Mouse (Mus musculus) cortical plate, adult 2 months (tissue): Measurements from ENCODE around the gene Fam78a.

Experiments
- CTCF ChIP-seq: fragments of 200-500 bp; IDR thresholded peaks from 2 replicates; pipeline ENCODE4 v1.5.1; 2011; ENCODE audit warnings: mild to moderate bottlenecking, control low read depth, low read length; ENCODE audit not compliant: insufficient read depth; ENCODE audit errors: extremely low read depth
- POLR2A ChIP-seq: fragments of 200-500 bp; IDR thresholded peaks from 2 replicates; pipeline ENCODE4 v1.6.1; 2011; ENCODE audit warnings: mild to moderate bottlenecking, low read length, control low read depth; ENCODE audit not compliant: insufficient read depth; ENCODE audit errors: extremely low read depth

DNA sequence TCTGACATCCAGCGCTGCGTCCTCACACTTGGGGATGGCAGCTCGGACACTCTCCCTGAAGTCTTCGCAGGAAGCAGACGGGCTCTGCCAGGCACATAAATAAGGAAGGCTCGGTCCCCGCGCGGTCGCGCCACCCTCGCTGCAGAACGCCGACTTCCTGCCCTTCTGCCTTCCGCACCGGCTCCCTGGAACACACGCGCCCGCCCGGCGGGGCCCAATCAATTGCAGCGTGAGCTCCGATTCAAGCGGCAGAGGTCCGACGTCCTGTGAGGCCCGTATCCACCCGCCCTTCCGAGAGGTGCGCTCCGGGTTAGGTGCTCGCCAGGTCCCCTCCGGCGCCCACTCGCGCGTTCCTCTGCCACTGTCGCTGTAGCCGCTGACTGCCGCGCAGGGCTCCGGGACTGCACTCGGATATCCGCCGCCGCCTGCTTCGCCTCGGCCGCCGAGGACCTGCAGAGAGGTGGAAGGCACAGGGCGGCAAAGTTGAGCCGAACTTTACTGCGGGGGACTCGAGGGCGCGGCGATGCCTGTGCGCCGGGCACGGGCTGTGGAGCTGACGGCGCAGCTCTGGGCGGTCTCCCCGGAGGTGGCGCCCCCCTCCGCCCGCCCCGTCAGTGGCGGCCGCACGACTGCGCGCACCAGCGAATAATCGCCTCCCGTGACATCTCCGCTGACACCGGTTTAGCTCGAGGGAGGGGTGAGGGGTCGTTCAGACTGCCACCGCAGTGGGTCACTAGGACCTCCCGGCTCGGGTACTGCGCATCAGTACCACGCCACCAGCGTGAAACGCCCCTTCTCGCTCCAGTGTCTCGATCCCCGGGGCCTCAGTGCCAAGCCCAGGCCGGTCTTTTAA lies 1.3 kb downstream of the Fam78a start:
- TF ChIP-seq POLR2A: no peak
- no peak for TF ChIP-seq CTCF
